Mouse (Mus musculus): ENCODE measurements around the gene Foxn1. TPM values are rescaled to one million over a fixed set of nuclear protein-coding genes. Genes with fewer than 3 reads are reported as not detected.

Foxn1 gene
- not detected in 2 replicates for polyA plus RNA-seq (2015; fragmentation: Nextera tagmentation; extraction: Ambion mirVana)

DNA sequence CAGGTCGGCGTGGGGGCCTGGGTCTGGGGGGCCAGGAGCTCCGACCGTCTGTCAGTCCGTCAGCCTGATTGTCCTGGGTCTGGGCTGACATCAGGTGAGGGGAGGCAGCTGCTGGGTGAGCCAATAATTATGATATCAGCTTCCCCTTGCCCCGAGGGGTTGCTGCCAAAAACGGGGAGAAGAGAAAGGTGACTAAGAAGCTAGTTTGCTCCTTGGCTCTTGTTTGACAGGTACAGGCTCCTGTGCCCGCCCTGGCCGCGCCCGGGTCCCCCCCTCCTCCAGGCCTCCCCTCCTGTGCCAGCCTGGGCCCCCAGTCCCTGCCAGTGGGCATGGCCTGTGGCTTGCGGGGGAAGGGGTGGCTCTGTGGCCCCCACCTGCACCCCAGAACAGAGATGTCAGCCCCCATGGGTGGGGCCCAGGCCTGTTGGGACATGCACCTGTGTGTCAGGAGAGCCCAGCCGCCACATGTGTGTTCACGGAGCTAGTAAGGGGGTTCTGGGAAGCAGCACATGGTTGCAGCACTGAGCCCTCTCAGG, at the start of gene Foxn1:
TSS of gene Foxn1 (minus strand) at position 51 of the 536 bp plus-strand sequence.

GRCm38 (mm10) chr11:78422055-78422819, 35.9 kb upstream of the Foxn1 start, which contains the start of gene Slc13a2:
Slc13a2 (minus strand) TSS chr11:78422217.

GRCm38 (mm10) chr11:78343381-78344327, 42.7 kb downstream of the Foxn1 start, which contains the start of gene Unc119:
Unc119 (plus strand) TSS chr11:78343482.

GRCm38 (mm10) chr11:78327634-78328511, 58.5 kb downstream of the Foxn1 start, which contains the start of gene Pigs:
Pigs (plus strand) TSS chr11:78328415.

DNA sequence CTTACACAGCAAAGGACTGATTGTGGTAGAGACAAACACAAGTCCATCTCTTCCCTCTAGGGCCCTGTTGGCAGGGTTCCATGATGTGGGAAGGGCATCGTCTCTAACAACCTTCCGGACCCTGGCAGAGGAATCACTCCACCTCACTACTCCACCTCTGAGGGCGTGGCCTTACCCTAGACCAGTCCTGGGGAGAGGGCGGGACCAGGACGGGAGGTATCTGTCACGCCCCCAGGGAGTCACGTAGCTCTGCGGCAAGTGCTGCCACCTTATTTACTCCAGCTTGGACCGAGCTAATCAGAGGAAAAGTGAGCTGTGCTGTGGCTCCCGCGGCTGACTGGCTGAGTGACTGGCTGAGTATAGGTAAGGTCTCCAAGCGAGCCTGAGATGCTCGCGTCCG, 63.5 kb downstream of the Foxn1 start, which contains the start of gene Aldoc:
TSS of gene Aldoc (plus strand) at position 109 of the 400 bp plus-strand sequence.

Other genes starting within 250 kb of the Foxn1 start
- 58.8 and 62.9 TPM in 2 replicates for gene Traf4, start 221.0 kb downstream of the Foxn1 start, polyA plus RNA-seq (2015; fragmentation: Nextera tagmentation; extraction: Ambion mirVana)
- gene Nek8, start 209.9 kb downstream of the Foxn1 start, polyA plus RNA-seq (2015; fragmentation: Nextera tagmentation; extraction: Ambion mirVana) = 7.4 and 8.0 TPM in 2 replicates
- gene Tlcd1, start 209.8 kb downstream of the Foxn1 start, polyA plus RNA-seq (2015; fragmentation: Nextera tagmentation; extraction: Ambion mirVana) = 48.5 and 53.4 TPM in 2 replicates
- gene Rpl23a, start 203.0 kb downstream of the Foxn1 start, polyA plus RNA-seq (2015; fragmentation: Nextera tagmentation; extraction: Ambion mirVana) = 812 and 926 TPM in 2 replicates
- gene Rab34, start 198.1 kb downstream of the Foxn1 start, polyA plus RNA-seq (2015; fragmentation: Nextera tagmentation; extraction: Ambion mirVana) = 74.3 and 78.3 TPM in 2 replicates
- 6.6 and 8.0 TPM in 2 replicates for gene Proca1, start 193.2 kb downstream of the Foxn1 start, polyA plus RNA-seq (2015; fragmentation: Nextera tagmentation; extraction: Ambion mirVana)
- gene Sdf2, start 140.8 kb downstream of the Foxn1 start, polyA plus RNA-seq (2015; fragmentation: Nextera tagmentation; extraction: Ambion mirVana) = 123 TPM in 2 replicates
- 15.2 and 17.7 TPM in 2 replicates for gene Supt6, start 140.6 kb downstream of the Foxn1 start, polyA plus RNA-seq (2015; fragmentation: Nextera tagmentation; extraction: Ambion mirVana)
- 90.2 and 105 TPM in 2 replicates for gene 2610507B11Rik, start 124.8 kb downstream of the Foxn1 start, polyA plus RNA-seq (2015; fragmentation: Nextera tagmentation; extraction: Ambion mirVana)
- 0.13 and 0.22 TPM in 2 replicates for gene BC030499, start 95.7 kb downstream of the Foxn1 start, polyA plus RNA-seq (2015; fragmentation: Nextera tagmentation; extraction: Ambion mirVana)
- 7.5 and 7.9 TPM in 2 replicates for gene Spag5, start 85.0 kb downstream of the Foxn1 start, polyA plus RNA-seq (2015; fragmentation: Nextera tagmentation; extraction: Ambion mirVana)
- gene Aldoc, start 63.6 kb downstream of the Foxn1 start, polyA plus RNA-seq (2015; fragmentation: Nextera tagmentation; extraction: Ambion mirVana) = 1,117 and 1,134 TPM in 2 replicates
- 90.8 and 112 TPM in 2 replicates for gene Pigs, start 58.1 kb downstream of the Foxn1 start, polyA plus RNA-seq (2015; fragmentation: Nextera tagmentation; extraction: Ambion mirVana)
- 97.8 and 99.2 TPM in 2 replicates for gene Unc119, start 43.1 kb downstream of the Foxn1 start, polyA plus RNA-seq (2015; fragmentation: Nextera tagmentation; extraction: Ambion mirVana)
- not detected in 2 replicates for gene Slc13a2, start 35.7 kb upstream of the Foxn1 start, polyA plus RNA-seq (2015; fragmentation: Nextera tagmentation; extraction: Ambion mirVana)
- gene Slc46a1, start 79.1 kb upstream of the Foxn1 start, polyA plus RNA-seq (2015; fragmentation: Nextera tagmentation; extraction: Ambion mirVana) = 20.6 and 23.2 TPM in 2 replicates
- gene Sarm1, start 111.2 kb upstream of the Foxn1 start, polyA plus RNA-seq (2015; fragmentation: Nextera tagmentation; extraction: Ambion mirVana) = 30.9 and 37.9 TPM in 2 replicates
- 134 and 170 TPM in 2 replicates for gene Vtn, start 112.5 kb upstream of the Foxn1 start, polyA plus RNA-seq (2015; fragmentation: Nextera tagmentation; extraction: Ambion mirVana)
- 0.12 TPM in 1 of 2 replicates, not detected in the other for gene Sebox, start 116.9 kb upstream of the Foxn1 start, polyA plus RNA-seq (2015; fragmentation: Nextera tagmentation; extraction: Ambion mirVana)
- 84.7 and 90.1 TPM in 2 replicates for gene Tmem199, start 125.6 kb upstream of the Foxn1 start, polyA plus RNA-seq (2015; fragmentation: Nextera tagmentation; extraction: Ambion mirVana)
- 167 and 168 TPM in 2 replicates for gene Poldip2, start 125.6 kb upstream of the Foxn1 start, polyA plus RNA-seq (2015; fragmentation: Nextera tagmentation; extraction: Ambion mirVana)
- gene Tnfaip1, start 149.8 kb upstream of the Foxn1 start, polyA plus RNA-seq (2015; fragmentation: Nextera tagmentation; extraction: Ambion mirVana) = 49.3 and 51.3 TPM in 2 replicates
- gene Ift20, start 149.8 kb upstream of the Foxn1 start, polyA plus RNA-seq (2015; fragmentation: Nextera tagmentation; extraction: Ambion mirVana) = 131 and 141 TPM in 2 replicates
- gene Tmem97, start 164.2 kb upstream of the Foxn1 start, polyA plus RNA-seq (2015; fragmentation: Nextera tagmentation; extraction: Ambion mirVana) = 51.4 and 53.5 TPM in 2 replicates

All from neural tube, postnatal 0 days (tissue).